11 mouse cellular contexts compared by ENCODE assay signal in the genomic region with DNA sequence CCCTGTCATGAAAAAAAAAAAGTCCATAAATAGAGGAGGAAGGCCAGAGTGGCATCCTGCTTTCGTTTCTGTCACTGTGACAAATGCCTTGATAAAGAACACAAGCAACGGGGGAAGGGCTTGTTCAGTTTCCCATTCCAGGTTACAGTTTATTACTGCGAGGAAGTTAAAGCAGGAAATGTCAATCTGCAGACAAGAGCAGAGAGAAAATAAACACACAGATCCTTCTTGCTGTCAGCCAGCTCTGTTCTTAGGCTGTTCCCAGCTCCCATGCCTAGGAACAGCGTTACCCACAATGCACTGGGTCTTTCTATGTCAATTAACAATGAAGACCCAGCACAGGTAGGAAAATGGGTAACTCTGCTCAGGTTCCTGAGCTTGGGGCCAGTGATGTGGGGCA. TPM values are rescaled to one million over a fixed set of nuclear protein-coding genes. Genes with fewer than 3 reads are reported as not detected.
A peak's percentile ranks its signal among the peaks of the same experiment; 100 is the strongest.
DNase-seq lines count a peak whose midpoint lies in the region; ATAC-seq and TF ChIP-seq lines count a peak whose summit lies in the region.
"Had no signal": no experiment of that assay in that cellular context is flagged by ENCODE, and none has a peak within 500 bp of the region (broad histone marks: within the 10 kb centered on the region; RNA-seq: fewer than 3 reads in every experiment).

No protein-coding gene starts in this region.

- peaks cover 19% of the 10 kb centered on the region; the same call in 1 of the 2 replicates for H3K36me3 ChIP-seq in lung, embryonic 15.5 days
- H3K36me3 ChIP-seq in heart, postnatal 0 days (replicated peaks; ENCODE audit: control insufficient read depth, insufficient read depth, low read length): peaks cover 3% of the 10 kb centered on the region; the same call in 1 of the 2 replicates
- H3K36me3 ChIP-seq in neural tube, embryonic 13.5 days: no peaks in the 10 kb centered on the region

- peak overlapping the region; percentile 78 for H3K27ac ChIP-seq in lung, embryonic 15.5 days
- H3K27ac ChIP-seq in heart, postnatal 0 days (ENCODE audit: low read depth): peak overlapping the region; percentile 11; the same call in 1 of the 2 replicates
- H3K27ac ChIP-seq in neural tube, embryonic 13.5 days (replicated peaks): peak overlapping the region; percentile 67
- H3K27ac ChIP-seq in cerebellum, adult 2 months (ENCODE audit: insufficient read depth, low read length): no peak overlapping the region

- no peak overlapping the region for H3K9ac ChIP-seq in lung, embryonic 15.5 days
- H3K9ac ChIP-seq in heart, postnatal 0 days (replicated peaks; ENCODE audit: low read depth, low read length): no peak overlapping the region
- no peak overlapping the region for H3K9ac ChIP-seq in neural tube, embryonic 13.5 days

- no peak for ATAC-seq in lung, embryonic 15.5 days (ENCODE audit: borderline replicate concordance, extremely low read depth, low FRiP score, low TSS enrichment)
- no peak for ATAC-seq in heart, postnatal 0 days (ENCODE audit: insufficient read depth, low read depth)
- no peak for ATAC-seq in neural tube, embryonic 13.5 days (ENCODE audit: low read depth)
- no peak for ATAC-seq in erythroblast, adult 5-6 weeks (replicated peaks; ENCODE audit: low FRiP score, poor library complexity, severe bottlenecking)
- ATAC-seq: inflammation-experienced regulatory T-cells, adult 6 months had no signal

- H3K27me3 ChIP-seq in lung, embryonic 15.5 days: no peaks in the 10 kb centered on the region
- H3K27me3 ChIP-seq in heart, postnatal 0 days (ENCODE audit: control insufficient read depth, insufficient read depth, low read length): 0 out of 2 replicates have a peak, but pooled peaks cover 1% of the 10 kb centered on the region
- peaks cover 5% of the 10 kb centered on the region for H3K27me3 ChIP-seq in neural tube, embryonic 13.5 days
- no peaks in the 10 kb centered on the region for H3K27me3 ChIP-seq in cerebellum, adult 2 months (ENCODE audit: control insufficient read depth, insufficient read depth, low read length)

- 23% methylated on average over 4 of the region's 4 CpGs for WGBS in lung, embryonic 15.5 days
- WGBS in heart, postnatal 0 days: 30% methylated on average over 4 of the region's 4 CpGs
- 63% methylated on average over 4 of the region's 4 CpGs for WGBS in neural tube, embryonic 13.5 days
- 76% methylated on average over 4 of the region's 4 CpGs for WGBS in cerebellum, adult 2 months

- no peak for DNase-seq in lung, postnatal 4 days
- DNase-seq in heart, postnatal 0 days (ENCODE audit: low spot score): no peak
- peak; percentile 45 for DNase-seq in kidney, postnatal 10 days
- DNase-seq in urinary bladder, postnatal 10 days (ENCODE audit: low spot score): no peak
- no peak for DNase-seq in cerebellum, adult 2 months
- DNase-seq: cerebellum, postnatal 25 days; thymus, adult 2 months had no signal

- no peak overlapping the region for H3K4me3 ChIP-seq in lung, embryonic 15.5 days
- H3K4me3 ChIP-seq in heart, postnatal 0 days (ENCODE audit: low read depth, low read length): no peak overlapping the region
- H3K4me3 ChIP-seq in neural tube, embryonic 13.5 days: no peak overlapping the region
- no peak overlapping the region for H3K4me3 ChIP-seq in cerebellum, adult 2 months (replicated peaks; ENCODE audit: insufficient read depth, low read depth, low read length)

- H3K4me1 ChIP-seq in lung, embryonic 15.5 days: peaks cover 53% of the 10 kb centered on the region
- 0 out of 2 replicates have a peak, but pooled peaks cover 5% of the 10 kb centered on the region for H3K4me1 ChIP-seq in heart, postnatal 0 days (ENCODE audit: control insufficient read depth, insufficient read depth)
- H3K4me1 ChIP-seq in neural tube, embryonic 13.5 days (replicated peaks): peaks cover 6% of the 10 kb centered on the region; the same call in 1 of the 2 replicates
- H3K4me1 ChIP-seq in cerebellum, adult 2 months (ENCODE audit: control insufficient read depth, insufficient read depth, low read length): no peaks in the 10 kb centered on the region

- no peak for TF ChIP-seq POLR2A in cerebellum, adult 2 months (IDR thresholded peaks at IDR 0.05; ENCODE audit: borderline replicate concordance, insufficient read depth, low read length)

- TF ChIP-seq CTCF in heart, postnatal 0 days (IDR thresholded peaks at IDR 0.05; ENCODE audit: low read depth): no peak
- TF ChIP-seq CTCF in cerebellum, adult 2 months (IDR thresholded peaks at IDR 0.05; ENCODE audit: borderline replicate concordance, insufficient read depth, low read depth, low read length): no peak

- no peak overlapping the region for H3K4me2 ChIP-seq in lung, embryonic 15.5 days
- H3K4me2 ChIP-seq in heart, postnatal 0 days (ENCODE audit: low read depth, low read length): no peak overlapping the region
- H3K4me2 ChIP-seq in neural tube, embryonic 13.5 days: no peak overlapping the region

- H3K9me3 ChIP-seq in lung, embryonic 15.5 days: no peaks in the 10 kb centered on the region
- H3K9me3 ChIP-seq in heart, postnatal 0 days (replicated peaks; ENCODE audit: control insufficient read depth, low read length): no peaks in the 10 kb centered on the region
- no peaks in the 10 kb centered on the region for H3K9me3 ChIP-seq in neural tube, embryonic 13.5 days

- no peak for TF ChIP-seq EP300 in heart, postnatal 0 days (IDR thresholded peaks at IDR 0.05; ENCODE audit: low read depth)

RNA-seq across cellular contexts. Expression of gene Eva1b, which starts 7.6 kb away (rescaled TPM):
- 95.9 and 101 TPM in 2 replicates for polyA plus RNA-seq in lung, embryonic 15.5 days (2015; fragmentation: Nextera tagmentation; extraction: Ambion mirVana)
- 53.1 and 69.1 TPM in 2 replicates for total RNA-seq in heart, postnatal 0 days (2014; rRNA removed; ENCODE audit: low replicate concordance)
- 26.8 and 28.5 TPM in 2 replicates for polyA plus RNA-seq in heart, postnatal 0 days (2015; fragmentation: Nextera tagmentation; extraction: Ambion mirVana)
- 15.3 and 19.8 TPM in 2 replicates for polyA plus RNA-seq in neural tube, embryonic 13.5 days (2015; fragmentation: Nextera tagmentation; extraction: Ambion mirVana)
- not detected in 2 replicates for total RNA-seq in erythroblast, adult 5-6 weeks (2015; ENCODE audit: low replicate concordance)
- not detected in 2 replicates for total RNA-seq in erythroblast, adult 5-6 weeks (2017; ENCODE audit: low replicate concordance)
- 9.0 and 9.2 TPM in 2 replicates for polyA plus RNA-seq in cerebellum, adult 2 months (2012; rRNA removed)

RNA-seq across cellular contexts. Expression of gene Sh3d21, which starts 8.1 kb away (rescaled TPM):
- 7.2 and 9.4 TPM in 2 replicates for polyA plus RNA-seq in lung, embryonic 15.5 days (2015; fragmentation: Nextera tagmentation; extraction: Ambion mirVana)
- total RNA-seq in heart, postnatal 0 days (2014; rRNA removed; ENCODE audit: low replicate concordance): 2.6 TPM in 1 of 2 replicates, not detected in the other
- 2.2 and 2.6 TPM in 2 replicates for polyA plus RNA-seq in heart, postnatal 0 days (2015; fragmentation: Nextera tagmentation; extraction: Ambion mirVana)
- polyA plus RNA-seq in neural tube, embryonic 13.5 days (2015; fragmentation: Nextera tagmentation; extraction: Ambion mirVana): 0.89 and 2.0 TPM in 2 replicates
- not detected in 2 replicates for total RNA-seq in erythroblast, adult 5-6 weeks (2015; ENCODE audit: low replicate concordance)
- 0.09 and 0.70 TPM in 2 replicates for total RNA-seq in erythroblast, adult 5-6 weeks (2017; ENCODE audit: low replicate concordance)
- polyA plus RNA-seq in cerebellum, adult 2 months (2012; rRNA removed): 1.6 and 2.0 TPM in 2 replicates

RNA-seq across cellular contexts. Expression of gene Thrap3, which starts 47.4 kb away (rescaled TPM):
- 228 and 230 TPM in 2 replicates for polyA plus RNA-seq in lung, embryonic 15.5 days (2015; fragmentation: Nextera tagmentation; extraction: Ambion mirVana)
- total RNA-seq in heart, postnatal 0 days (2014; rRNA removed; ENCODE audit: low replicate concordance): 84.1 and 121 TPM in 2 replicates
- 86.1 and 96.7 TPM in 2 replicates for polyA plus RNA-seq in heart, postnatal 0 days (2015; fragmentation: Nextera tagmentation; extraction: Ambion mirVana)
- polyA plus RNA-seq in neural tube, embryonic 13.5 days (2015; fragmentation: Nextera tagmentation; extraction: Ambion mirVana): 143 and 165 TPM in 2 replicates
- 40.5 and 74.0 TPM in 2 replicates for total RNA-seq in erythroblast, adult 5-6 weeks (2015; ENCODE audit: low replicate concordance)
- total RNA-seq in erythroblast, adult 5-6 weeks (2017; ENCODE audit: low replicate concordance): 130 and 133 TPM in 2 replicates
- 122 TPM in 2 replicates for polyA plus RNA-seq in cerebellum, adult 2 months (2012; rRNA removed)

RNA-seq across cellular contexts. Expression of gene Stk40, which starts 51.4 kb away (rescaled TPM):
- polyA plus RNA-seq in lung, embryonic 15.5 days (2015; fragmentation: Nextera tagmentation; extraction: Ambion mirVana): 37.8 and 40.7 TPM in 2 replicates
- 19.9 and 22.8 TPM in 2 replicates for total RNA-seq in heart, postnatal 0 days (2014; rRNA removed; ENCODE audit: low replicate concordance)
- polyA plus RNA-seq in heart, postnatal 0 days (2015; fragmentation: Nextera tagmentation; extraction: Ambion mirVana): 14.2 and 17.3 TPM in 2 replicates
- polyA plus RNA-seq in neural tube, embryonic 13.5 days (2015; fragmentation: Nextera tagmentation; extraction: Ambion mirVana): 33.9 and 37.7 TPM in 2 replicates
- 3.8 and 4.0 TPM in 2 replicates for total RNA-seq in erythroblast, adult 5-6 weeks (2015; ENCODE audit: low replicate concordance)
- 4.2 TPM in 2 replicates for total RNA-seq in erythroblast, adult 5-6 weeks (2017; ENCODE audit: low replicate concordance)
- 23.3 and 24.9 TPM in 2 replicates for polyA plus RNA-seq in cerebellum, adult 2 months (2012; rRNA removed)

RNA-seq across cellular contexts. Expression of gene Lsm10, which starts 58.8 kb away (rescaled TPM):
- 50.3 and 54.1 TPM in 2 replicates for polyA plus RNA-seq in lung, embryonic 15.5 days (2015; fragmentation: Nextera tagmentation; extraction: Ambion mirVana)
- total RNA-seq in heart, postnatal 0 days (2014; rRNA removed; ENCODE audit: low replicate concordance): 30.9 and 186 TPM in 2 replicates
- 41.7 and 43.1 TPM in 2 replicates for polyA plus RNA-seq in heart, postnatal 0 days (2015; fragmentation: Nextera tagmentation; extraction: Ambion mirVana)
- 47.7 and 54.3 TPM in 2 replicates for polyA plus RNA-seq in neural tube, embryonic 13.5 days (2015; fragmentation: Nextera tagmentation; extraction: Ambion mirVana)
- 5.6 and 14.0 TPM in 2 replicates for total RNA-seq in erythroblast, adult 5-6 weeks (2015; ENCODE audit: low replicate concordance)
- total RNA-seq in erythroblast, adult 5-6 weeks (2017; ENCODE audit: low replicate concordance): 2.0 and 6.5 TPM in 2 replicates
- polyA plus RNA-seq in cerebellum, adult 2 months (2012; rRNA removed): 21.4 and 28.8 TPM in 2 replicates
